Mouse (Mus musculus) heart, postnatal 10 days (tissue): ENCODE measurements around the gene Olfr615. TPM values are rescaled to one million over a fixed set of nuclear protein-coding genes. Genes with fewer than 3 reads are reported as not detected.
"Not testable (repeated sequence)": the region's sequence is repeated elsewhere in the genome, so short reads cannot be mapped to it uniquely, and the experiment has no call there.

Experiments used
- DNase-seq, 2 experiments: peaks; one replicate each; pipeline ENCODE4 v3.0.0; 2021
- intact Hi-C: fragments of 180-260 bp; cut with DNase I; formaldehyde crosslinking; loops from one replicate; pipeline ENCODE4 v1.15.1; 2025
- microRNA-seq, 2 experiments: library from miRNA; unstranded; fragments of <30 nt; microRNA quantifications; one replicate each; pipeline ENCODE4 v1.2.0; 2022
- total RNA-seq, 2 experiments: library from RNA; stranded (reverse); gene quantifications; 2 replicates each; pipeline ENCODE4 v1.2.3; 2021

Olfr615 gene
- not detected for total RNA-seq

- DNase-seq: no peak
- intact Hi-C loops: no loop called here
Measured at GRCm38 (mm10) chr7:103555779-103556178, at the start of gene Olfr615. TSS of gene Olfr615 (plus strand) at chr7:103556079.

GRCm38 (mm10) chr7:103512022-103512421 lies 43.9 kb upstream of the Olfr615 start, which contains the start of gene Olfr610:
TSS of gene Olfr610 (minus strand) at chr7:103512122.
- DNase-seq: no peak
- intact Hi-C loops: no loop called here

GRCm38 (mm10) chr7:103520746-103521145 lies 35.1 kb upstream of the Olfr615 start, which contains the start of gene Olfr611:
TSS of gene Olfr611 (minus strand) at chr7:103520846.
- DNase-seq, intact Hi-C loops: not testable (repeated sequence)

GRCm38 (mm10) chr7:103542617-103543016 lies 13.3 kb upstream of the Olfr615 start, which contains the start of gene Olfr612:
TSS of gene Olfr612 (minus strand) at chr7:103542717.
- intact Hi-C loops, DNase-seq: not testable (repeated sequence)

GRCm38 (mm10) chr7:103547774-103548173 lies 8.1 kb upstream of the Olfr615 start, which contains the start of gene Olfr613:
TSS of gene Olfr613 (plus strand) at chr7:103548074.
- DNase-seq: no peak
- intact Hi-C loops: no loop called here

- DNase-seq: no peak
- intact Hi-C loops: loop anchor here (10.0 kb wide), 1 partner anchor 74 kb away; the partner anchor contains the start of gene Olfr609
Measured at GRCm38 (mm10) chr7:103569043-103569442, 13.2 kb downstream of the Olfr615 start, which contains the start of gene Olfr616. TSS of gene Olfr616 (minus strand) at chr7:103569143.

- intact Hi-C loops: no loop called here
- no peak for DNase-seq
Measured at GRCm38 (mm10) chr7:103572761-103573160, 16.9 kb downstream of the Olfr615 start, which contains the start of gene Olfr617. TSS of gene Olfr617 (plus strand) at chr7:103573061.

- intact Hi-C loops: no loop called here
Measured at GRCm38 (mm10) chr7:103589803-103590202, 33.9 kb downstream of the Olfr615 start, which contains the start of gene Olfr618. TSS of gene Olfr618 (plus strand) at chr7:103590103.

GRCm38 (mm10) chr7:103600275-103600674 lies 44.4 kb downstream of the Olfr615 start, which contains the start of gene Olfr619:
TSS of gene Olfr619 (plus strand) at chr7:103600575.
- intact Hi-C loops: no loop called here
- no peak for DNase-seq

More at GRCm38 (mm10) chr7:103589803-103590202, 33.9 kb downstream of the Olfr615 start, which contains the start of gene Olfr618:
- DNase-seq: no peak

GRCm38 (mm10) chr7:103607425-103607824 lies 51.5 kb downstream of the Olfr615 start:
- intact Hi-C loops: no loop called here
- DNase-seq: no peak

- intact Hi-C loops: no loop called here
- DNase-seq: no peak
Measured at GRCm38 (mm10) chr7:103612434-103612833, 56.6 kb downstream of the Olfr615 start, which contains the start of gene Olfr620. TSS of gene Olfr620 (minus strand) at chr7:103612534.

Small RNA genes within 50 kb of the gene (microRNA-seq; reads per million reads assigned to microRNA genes)
- 0 reads per million in 2 experiments for gene Gm26506

Other genes with a start within 250 kb of the Olfr615 start
- gene Olfr597, start 239.8 kb upstream of the Olfr615 start, total RNA-seq: not detected
- not detected for gene Olfr598, start 232.5 kb upstream of the Olfr615 start, total RNA-seq
- gene Olfr599, start 220.2 kb upstream of the Olfr615 start, total RNA-seq: not detected
- not detected for gene Olfr600, start 206.4 kb upstream of the Olfr615 start, total RNA-seq
- gene Olfr601, start 193.4 kb upstream of the Olfr615 start, total RNA-seq: not detected
- not detected for gene Olfr603, start 169.9 kb upstream of the Olfr615 start, total RNA-seq
- gene Usp17lc, start 141.0 kb upstream of the Olfr615 start, total RNA-seq: not detected
- not detected for gene Olfr605, start 110.6 kb upstream of the Olfr615 start, total RNA-seq
- gene Olfr606, start 107.0 kb upstream of the Olfr615 start, total RNA-seq: not detected
- gene Olfr607, start 91.9 kb upstream of the Olfr615 start, total RNA-seq: not detected
- under 1 TPM; 0.17 to 0.62 TPM for gene Olfr608, start 86.2 kb upstream of the Olfr615 start, total RNA-seq
- not detected for gene Olfr609, start 58.0 kb upstream of the Olfr615 start, total RNA-seq
- gene Olfr610, start 44.0 kb upstream of the Olfr615 start, total RNA-seq: not detected
- gene Olfr611, start 35.2 kb upstream of the Olfr615 start, total RNA-seq: not detected
- not detected for gene Olfr612, start 13.4 kb upstream of the Olfr615 start, total RNA-seq
- not detected for gene Olfr613, start 8.0 kb upstream of the Olfr615 start, total RNA-seq
- gene Olfr616, start 13.1 kb downstream of the Olfr615 start, total RNA-seq: not detected
- not detected for gene Olfr617, start 17.0 kb downstream of the Olfr615 start, total RNA-seq
- not detected for gene Olfr618, start 34.0 kb downstream of the Olfr615 start, total RNA-seq
- not detected for gene Olfr619, start 44.5 kb downstream of the Olfr615 start, total RNA-seq
- gene Olfr620, start 56.5 kb downstream of the Olfr615 start, total RNA-seq: not detected
- gene Olfr622, start 86.6 kb downstream of the Olfr615 start, total RNA-seq: not detected
- gene Olfr623, start 107.6 kb downstream of the Olfr615 start, total RNA-seq: not detected
- gene Olfr624, start 115.1 kb downstream of the Olfr615 start, total RNA-seq: not detected
- not detected for gene Olfr625-ps1, start 126.6 kb downstream of the Olfr615 start, total RNA-seq
- gene Olfr243, start 158.6 kb downstream of the Olfr615 start, total RNA-seq: not detected
- gene Olfr628, start 174.3 kb downstream of the Olfr615 start, total RNA-seq: not detected
- gene Olfr629, start 188.9 kb downstream of the Olfr615 start, total RNA-seq: not detected
- not detected for gene Olfr630, start 201.3 kb downstream of the Olfr615 start, total RNA-seq
- gene Olfr69, start 215.5 kb downstream of the Olfr615 start, total RNA-seq: not detected
- gene Olfr68, start 223.6 kb downstream of the Olfr615 start, total RNA-seq: not detected
- gene Olfr67, start 235.7 kb downstream of the Olfr615 start, total RNA-seq: not detected